Mouse (Mus musculus) heart, embryonic 12.5 days (tissue): Measurements from ENCODE around the gene Slc28a2. TPM values are rescaled to one million over a fixed set of nuclear protein-coding genes. Genes with fewer than 3 reads are reported as not detected.
"Not testable (repeated sequence)": the region's sequence is repeated elsewhere in the genome, so short reads cannot be mapped to it uniquely, and the experiment has no call there.

Experiments used
- ATAC-seq: fragments of 200-750 bp; cut with Nextera tagmentation; 2 replicates; pipeline ENCODE4 v1.8.0; 2017; ENCODE audit warnings: moderate TSS enrichment, moderate library complexity; ENCODE audit not compliant: insufficient number of reproducible peaks, low FRiP score
- H3K27ac ChIP-seq: fragments of 300-500 bp; sonication (generic); 2 replicates; pipeline ENCODE4 v1.5.1; 2016; ENCODE audit warnings: mild to moderate bottlenecking, moderate library complexity; ENCODE audit not compliant: poor library complexity, severe bottlenecking
- H3K27me3 ChIP-seq: fragments of 300-500 bp; sonication (generic); replicated peaks from 2 replicates; pipeline ENCODE4 v1.6.1; 2016; ENCODE audit warnings: mild to moderate bottlenecking, moderate library complexity
- H3K36me3 ChIP-seq: fragments of 300-500 bp; sonication (generic); 2 replicates; pipeline ENCODE4 v1.6.1; 2016; ENCODE audit warnings: mild to moderate bottlenecking, moderate library complexity
- H3K4me1 ChIP-seq: fragments of 300-500 bp; sonication (generic); replicated peaks from 2 replicates; pipeline ENCODE4 v1.6.1; 2016; ENCODE audit warnings: mild to moderate bottlenecking
- H3K4me2 ChIP-seq: fragments of 300-500 bp; sonication (generic); 2 replicates; pipeline ENCODE4 v1.6.1; 2016; ENCODE audit warnings: mild to moderate bottlenecking, moderate library complexity
- H3K4me3 ChIP-seq: fragments of 300-500 bp; sonication (generic); 2 replicates; pipeline ENCODE4 v1.5.1; 2016; ENCODE audit warnings: mild to moderate bottlenecking
- H3K9ac ChIP-seq: fragments of 300-500 bp; sonication (generic); 2 replicates; pipeline ENCODE4 v1.6.1; 2016; ENCODE audit warnings: mild to moderate bottlenecking, moderate library complexity
- H3K9me3 ChIP-seq: fragments of 300-500 bp; sonication (generic); replicated peaks from 2 replicates; pipeline ENCODE4 v1.6.1; 2016; ENCODE audit warnings: mild to moderate bottlenecking, moderate library complexity
- WGBS: fragments of 180-500 bp; shearing (Covaris S2); methylation state at CpG from one replicate; pipeline ENCODE4 v1.1.7; 2016; 5-methylcytosine and 5-hydroxymethylcytosine counted together
- polyA plus RNA-seq: library from polyadenylated mRNA; unstranded; fragments of >200 nt; fragmentation: Nextera tagmentation; extraction: Ambion mirVana; gene quantifications from 2 replicates; pipeline ENCODE4 v1.2.1, GENCODE M21; 2016

Gene Slc28a2
- polyA plus RNA-seq, 1 experiment from 2014 or later: 0.24 TPM

DNA sequence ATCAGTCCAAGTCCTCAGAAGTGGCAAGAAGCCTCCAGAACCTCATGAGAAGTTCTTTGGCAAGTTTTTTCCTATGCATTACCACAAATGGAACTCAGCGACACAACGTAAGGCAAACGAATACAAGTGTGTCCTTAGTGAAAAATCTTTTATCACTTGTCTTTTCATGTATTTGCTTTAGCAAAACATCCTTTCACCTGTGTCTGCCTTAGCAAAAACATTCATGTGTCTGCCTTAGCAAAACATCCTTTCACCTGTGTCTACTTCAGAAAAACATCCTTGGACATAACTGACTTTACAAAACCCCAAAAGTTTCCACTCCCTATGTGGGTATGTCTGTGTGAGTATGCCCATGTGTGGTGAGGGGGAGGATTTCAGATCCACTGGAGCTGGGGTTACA lies 42.9 kb downstream of the Slc28a2 start:
- no peak overlapping the region for H3K27ac ChIP-seq
- no peaks in the 10 kb centered on the region for H3K36me3 ChIP-seq
- 81% methylated on average over 3 of the region's 3 CpGs for WGBS
- H3K4me3 ChIP-seq: no peak overlapping the region
- H3K9ac ChIP-seq: no peak overlapping the region
- H3K4me1 ChIP-seq: peaks cover 6% of the 10 kb centered on the region
- no peaks in the 10 kb centered on the region for H3K27me3 ChIP-seq
- ATAC-seq: no peak
- H3K4me2 ChIP-seq: no peak overlapping the region
- no peaks in the 10 kb centered on the region for H3K9me3 ChIP-seq

- Histone ChIP-seq H3K4me3 (no peak overlapping the region), H3K4me2 (no peak overlapping the region), H3K27me3 (no peaks in the 10 kb centered on the region), H3K9ac (no peak overlapping the region), H3K9me3 (no peaks in the 10 kb centered on the region), H3K4me1 (no peaks in the 10 kb centered on the region), H3K27ac (no peak overlapping the region), H3K36me3 (no peaks in the 10 kb centered on the region)
- ATAC-seq: no peak
These were observed 50.3 kb downstream of the Slc28a2 start for GRCm38 (mm10) chr2:122476585-122476984.

GRCm38 (mm10) chr2:122483787-122484186 lies 57.5 kb downstream of the Slc28a2 start:
- H3K4me1 ChIP-seq, ATAC-seq, H3K27ac ChIP-seq, H3K4me2 ChIP-seq, H3K9ac ChIP-seq, H3K36me3 ChIP-seq, H3K4me3 ChIP-seq, H3K9me3 ChIP-seq, H3K27me3 ChIP-seq: not testable (repeated sequence)
- WGBS: 64% methylated on average over 1 of the region's 1 CpGs

GRCm38 (mm10) chr2:122484641-122485040 lies 58.4 kb downstream of the Slc28a2 start, which contains the start of gene Gm14085:
Gm14085 (plus strand) TSS chr2:122484941.
- H3K4me3 ChIP-seq: no peak within 1 kb of the TSS
- H3K9me3 ChIP-seq: no peaks in the 10 kb centered on the region
- H3K27me3 ChIP-seq: no peaks in the 10 kb centered on the region
- no peak within 1 kb of the TSS for H3K27ac ChIP-seq
- 56% methylated on average over 1 of the region's 1 CpGs for WGBS
- no peak for ATAC-seq
- no peaks in the 10 kb centered on the region for H3K36me3 ChIP-seq
- H3K4me2 ChIP-seq: no peak within 1 kb of the TSS
- H3K9ac ChIP-seq: no peak within 1 kb of the TSS
- no peaks in the 10 kb centered on the region for H3K4me1 ChIP-seq

- 62% methylated on average over 3 of the region's 3 CpGs for WGBS
- ATAC-seq, H3K4me3 ChIP-seq, H3K9me3 ChIP-seq, H3K4me1 ChIP-seq, H3K4me2 ChIP-seq, H3K27ac ChIP-seq, H3K9ac ChIP-seq, H3K27me3 ChIP-seq, H3K36me3 ChIP-seq: not testable (repeated sequence)
These were observed 59.4 kb downstream of the Slc28a2 start for GRCm38 (mm10) chr2:122485654-122486053.

DNA sequence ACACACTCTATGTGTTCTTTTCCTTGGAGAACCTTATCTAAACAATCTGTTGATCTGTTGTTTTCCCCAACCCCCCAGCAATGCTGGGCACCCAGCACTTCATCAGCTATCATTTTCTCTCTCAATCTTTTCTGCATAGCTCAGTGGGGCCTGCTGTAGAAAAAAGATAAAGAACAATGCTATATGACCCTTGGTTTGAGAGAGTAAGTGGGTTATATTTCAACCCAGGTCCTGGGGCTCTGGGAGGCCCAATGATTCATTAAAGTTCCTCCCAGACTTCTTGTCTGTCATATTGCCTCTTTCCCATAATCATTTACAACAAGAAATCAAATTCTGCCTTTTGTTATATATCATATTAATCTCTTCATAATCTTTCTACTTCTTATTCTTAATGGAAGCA lies 59.8 kb downstream of the Slc28a2 start:
- not testable (repeated sequence) for H3K27ac ChIP-seq, H3K4me1 ChIP-seq, H3K4me3 ChIP-seq, ATAC-seq, H3K9me3 ChIP-seq, H3K36me3 ChIP-seq, H3K27me3 ChIP-seq, H3K9ac ChIP-seq, H3K4me2 ChIP-seq

DNA sequence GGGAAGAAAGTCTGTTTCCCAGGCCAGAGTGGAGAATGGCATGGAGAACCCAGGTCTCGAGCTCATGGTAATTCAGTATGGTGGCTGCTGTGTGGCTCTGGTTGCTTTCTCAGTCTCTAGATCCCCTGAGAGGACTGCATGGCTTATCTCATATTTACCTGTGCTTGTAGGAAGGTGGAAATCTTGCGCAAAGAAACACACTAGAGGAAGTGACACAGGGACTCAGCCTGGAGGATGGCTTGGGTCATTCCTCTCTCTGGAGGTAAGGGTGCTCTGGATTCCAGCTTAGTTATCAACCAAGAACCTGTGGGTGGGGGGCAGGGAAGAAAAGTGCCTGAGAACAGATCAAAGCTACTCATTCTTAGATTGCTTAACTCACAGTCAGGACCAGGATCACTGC lies 60.4 kb downstream of the Slc28a2 start:
- H3K9ac ChIP-seq: no peak overlapping the region
- H3K4me1 ChIP-seq: no peaks in the 10 kb centered on the region
- no peaks in the 10 kb centered on the region for H3K9me3 ChIP-seq
- no peak overlapping the region for H3K4me3 ChIP-seq
- 75% methylated on average over 2 of the region's 2 CpGs for WGBS
- no peaks in the 10 kb centered on the region for H3K36me3 ChIP-seq
- no peak overlapping the region for H3K27ac ChIP-seq
- no peaks in the 10 kb centered on the region for H3K27me3 ChIP-seq
- ATAC-seq: no peak
- H3K4me2 ChIP-seq: no peak overlapping the region

Other genes with a start within 250 kb of the Slc28a2 start
- not detected in 2 replicates for gene Patl2, start 240.3 kb upstream of the Slc28a2 start, polyA plus RNA-seq
- gene Terb2, start 240.2 kb upstream of the Slc28a2 start, polyA plus RNA-seq: not detected in 2 replicates
- 55.2 and 55.5 TPM in 2 replicates for gene Sord, start 191.7 kb upstream of the Slc28a2 start, polyA plus RNA-seq
- gene Duox2, start 128.0 kb upstream of the Slc28a2 start, polyA plus RNA-seq: 0.13 TPM in 2 replicates
- gene Duoxa2, start 127.6 kb upstream of the Slc28a2 start, polyA plus RNA-seq: not detected in 2 replicates
- gene Duoxa1, start 112.7 kb upstream of the Slc28a2 start, polyA plus RNA-seq: not detected in 2 replicates
- 0.04 and 0.05 TPM in 2 replicates for gene Duox1, start 110.8 kb upstream of the Slc28a2 start, polyA plus RNA-seq
- gene Shf, start 57.3 kb upstream of the Slc28a2 start, polyA plus RNA-seq: 2.6 and 2.9 TPM in 2 replicates
- not detected in 2 replicates for gene Gm14085, start 58.5 kb downstream of the Slc28a2 start, polyA plus RNA-seq
- gene Gatm, start 184.8 kb downstream of the Slc28a2 start, polyA plus RNA-seq: 29.9 and 34.8 TPM in 2 replicates
- not detected in 2 replicates for gene AA467197, start 210.5 kb downstream of the Slc28a2 start, polyA plus RNA-seq